Mouse (Mus musculus): ENCODE data around the gene Ptprd. TPM values are rescaled to one million over a fixed set of nuclear protein-coding genes. Genes with fewer than 3 reads are reported as not detected.

Ptprd gene
- polyA plus RNA-seq, 1 experiment = 108 TPM

- H3K4me1 ChIP-seq (ENCODE audit: control insufficient read depth, insufficient read depth, low read length) = no peaks in the 10 kb centered on the region
- no peak overlapping the region for H3K27ac ChIP-seq (ENCODE audit: insufficient read depth, low read length)
- no peak overlapping the region for H3K4me3 ChIP-seq (replicated peaks; ENCODE audit: insufficient read depth, low read depth, low read length)
- WGBS = 88% methylated on average over 3 of the region's 3 CpGs
- TF ChIP-seq CTCF (IDR thresholded peaks at IDR 0.05; ENCODE audit: borderline replicate concordance, insufficient read depth, low read depth, low read length) (no peak), POLR2A (IDR thresholded peaks at IDR 0.05; ENCODE audit: borderline replicate concordance, insufficient read depth, low read length) (no peak)
- DNase-seq = no peak
- no peaks in the 10 kb centered on the region for H3K27me3 ChIP-seq (ENCODE audit: control insufficient read depth, insufficient read depth, low read length)
Observed at GRCm38 (mm10) chr4:75965810-75966209, 2246.0 kb downstream of the Ptprd start.

GRCm38 (mm10) chr4:75962916-75963315 is 2248.8 kb downstream of the Ptprd start:
- H3K4me1 ChIP-seq (ENCODE audit: control insufficient read depth, insufficient read depth, low read length) = no peaks in the 10 kb centered on the region
- no peak overlapping the region for H3K27ac ChIP-seq (ENCODE audit: insufficient read depth, low read length)
- no peaks in the 10 kb centered on the region for H3K27me3 ChIP-seq (ENCODE audit: control insufficient read depth, insufficient read depth, low read length)
- WGBS = 94% methylated on average over 2 of the region's 2 CpGs
- no peak for DNase-seq
- no peak overlapping the region for H3K4me3 ChIP-seq (replicated peaks; ENCODE audit: insufficient read depth, low read depth, low read length)
- TF ChIP-seq CTCF (IDR thresholded peaks at IDR 0.05; ENCODE audit: borderline replicate concordance, insufficient read depth, low read depth, low read length) = no peak
- no peak for TF ChIP-seq POLR2A (IDR thresholded peaks at IDR 0.05; ENCODE audit: borderline replicate concordance, insufficient read depth, low read length)

- Histone ChIP-seq H3K27ac (ENCODE audit: insufficient read depth, low read length) (no peak overlapping the region), H3K4me1 (ENCODE audit: control insufficient read depth, insufficient read depth, low read length) (no peaks in the 10 kb centered on the region), H3K27me3 (ENCODE audit: control insufficient read depth, insufficient read depth, low read length) (no peaks in the 10 kb centered on the region), H3K4me3 (replicated peaks; ENCODE audit: insufficient read depth, low read depth, low read length) (no peak overlapping the region)
- 70% methylated on average over 2 of the region's 2 CpGs for WGBS
- TF ChIP-seq POLR2A (IDR thresholded peaks at IDR 0.05; ENCODE audit: borderline replicate concordance, insufficient read depth, low read length) (no peak), CTCF (IDR thresholded peaks at IDR 0.05; ENCODE audit: borderline replicate concordance, insufficient read depth, low read depth, low read length) (no peak)
- DNase-seq = no peak
Observed at GRCm38 (mm10) chr4:75961865-75962264, 2249.9 kb downstream of the Ptprd start.

GRCm38 (mm10) chr4:75953349-75954060 is 2258.3 kb downstream of the Ptprd start:
- H3K27me3 ChIP-seq (ENCODE audit: control insufficient read depth, insufficient read depth, low read length) = no peaks in the 10 kb centered on the region
- WGBS = 66% methylated on average over 6 of the region's 6 CpGs
- H3K4me1 ChIP-seq (ENCODE audit: control insufficient read depth, insufficient read depth, low read length) = no peaks in the 10 kb centered on the region
- TF ChIP-seq POLR2A (IDR thresholded peaks at IDR 0.05; ENCODE audit: borderline replicate concordance, insufficient read depth, low read length) (no peak), CTCF (IDR thresholded peaks at IDR 0.05; ENCODE audit: borderline replicate concordance, insufficient read depth, low read depth, low read length) (no peak)
- DNase-seq = no peak
- no peak overlapping the region for H3K4me3 ChIP-seq (replicated peaks; ENCODE audit: insufficient read depth, low read depth, low read length)
- no peak overlapping the region for H3K27ac ChIP-seq (ENCODE audit: insufficient read depth, low read length)

GRCm38 (mm10) chr4:75950582-75950981 is 2261.2 kb downstream of the Ptprd start:
- H3K27ac ChIP-seq (ENCODE audit: insufficient read depth, low read length) = no peak overlapping the region
- no peak overlapping the region for H3K4me3 ChIP-seq (replicated peaks; ENCODE audit: insufficient read depth, low read depth, low read length)
- H3K27me3 ChIP-seq (ENCODE audit: control insufficient read depth, insufficient read depth, low read length) = no peaks in the 10 kb centered on the region
- peak in 1 of 2 experiments; percentile 8 for DNase-seq
- WGBS = 64% methylated on average over 4 of the region's 4 CpGs
- no peaks in the 10 kb centered on the region for H3K4me1 ChIP-seq (ENCODE audit: control insufficient read depth, insufficient read depth, low read length)
- TF ChIP-seq POLR2A (IDR thresholded peaks at IDR 0.05; ENCODE audit: borderline replicate concordance, insufficient read depth, low read length) (no peak), CTCF (IDR thresholded peaks at IDR 0.05; ENCODE audit: borderline replicate concordance, insufficient read depth, low read depth, low read length) (no peak)

- Histone ChIP-seq H3K4me1 (ENCODE audit: control insufficient read depth, insufficient read depth, low read length) (no peaks in the 10 kb centered on the region), H3K4me3 (replicated peaks; ENCODE audit: insufficient read depth, low read depth, low read length) (no peak overlapping the region), H3K27ac (ENCODE audit: insufficient read depth, low read length) (no peak overlapping the region), H3K27me3 (ENCODE audit: control insufficient read depth, insufficient read depth, low read length) (no peaks in the 10 kb centered on the region)
- 52% methylated on average over 4 of the region's 4 CpGs for WGBS
- no peak for TF ChIP-seq CTCF (IDR thresholded peaks at IDR 0.05; ENCODE audit: borderline replicate concordance, insufficient read depth, low read depth, low read length)
- no peak for TF ChIP-seq POLR2A (IDR thresholded peaks at IDR 0.05; ENCODE audit: borderline replicate concordance, insufficient read depth, low read length)
- DNase-seq = no peak
Observed at GRCm38 (mm10) chr4:75894871-75895270, 2316.9 kb downstream of the Ptprd start.
